Mouse (Mus musculus): Measurements from ENCODE around the gene Mpp2. TPM values are rescaled to one million over a fixed set of nuclear protein-coding genes. Genes with fewer than 3 reads are reported as not detected.

The Mpp2 gene
- total and polyA plus RNA-seq, 3 experiments = 3.4 to 17.2 (median 13.9) TPM

DNA sequence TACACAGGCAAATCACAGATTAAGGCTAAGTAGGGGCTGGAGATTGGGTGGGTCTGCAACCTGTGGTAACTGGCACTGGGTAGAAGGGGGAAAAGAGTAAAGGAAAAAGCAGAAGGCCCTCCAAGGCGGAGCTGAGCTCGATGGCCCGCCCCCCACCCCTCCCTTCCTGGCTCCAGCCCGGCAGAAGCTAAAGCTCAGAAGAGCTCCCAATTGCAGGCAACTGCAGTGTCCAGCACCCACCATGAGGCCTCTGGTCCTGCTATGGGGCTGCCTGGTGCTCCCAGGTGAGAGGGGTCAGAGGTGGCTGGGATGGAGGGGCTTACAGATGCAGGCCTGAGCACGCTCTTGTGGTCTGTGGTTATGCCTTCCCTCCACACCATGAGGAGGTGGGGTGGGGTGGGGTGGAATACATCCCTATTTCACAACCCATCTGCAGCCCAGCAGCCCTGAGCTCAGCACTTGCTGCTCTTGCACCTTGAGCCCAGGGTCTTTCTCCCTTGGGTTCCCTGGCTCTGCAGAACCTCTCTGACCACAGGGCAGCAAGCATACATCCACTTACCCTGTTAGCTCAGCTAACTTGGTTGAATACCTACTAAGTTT is 46.9 kb downstream of the Mpp2 start, which contains the start of gene Cd300lg:
Gene Cd300lg (plus strand): TSS at position 160 of the 600 bp plus-strand sequence.
- no peaks in the 10 kb centered on the region for H3K9me3 ChIP-seq (replicated peaks)

DNA sequence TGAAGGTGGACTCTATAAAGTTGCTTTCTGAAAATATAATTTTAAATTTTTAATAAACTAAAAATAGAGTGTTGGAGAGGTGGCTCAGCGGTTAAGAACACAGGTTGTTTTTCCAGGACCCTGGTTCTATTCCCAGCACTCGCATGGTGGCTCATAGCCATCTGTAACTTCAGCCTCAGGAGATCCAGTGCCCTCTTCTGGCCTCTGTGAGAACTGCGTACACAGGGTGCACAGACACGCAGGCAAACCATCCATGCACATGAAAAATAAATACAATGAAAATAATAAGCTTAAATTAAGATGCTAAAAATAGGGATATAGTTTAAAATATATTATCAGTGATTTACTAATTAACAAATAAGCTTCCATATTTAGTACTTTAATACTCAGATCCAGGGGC is 47.7 kb downstream of the Mpp2 start:
- Histone ChIP-seq H3K9me3 (replicated peaks) (no peaks in the 10 kb centered on the region), H3K27me3 (ENCODE audit: insufficient read depth, low read length) (peaks cover 51% of the 10 kb centered on the region), H3K36me3 (replicated peaks) (no peaks in the 10 kb centered on the region), H3K4me1 (ENCODE audit: insufficient read depth, low read depth, low read length) (peaks cover 6% of the 10 kb centered on the region), H3K4me3 (ENCODE audit: low read depth, low read length) (no peak overlapping the region)
- TF ChIP-seq GATA2 (IDR thresholded peaks at IDR 0.05; ENCODE audit: borderline replicate concordance, low read depth, low read length) (no peak), TAL1 (conservative IDR thresholded peaks at IDR 0.05; ENCODE audit: low read depth, low read length) (no peak), GATA1 (IDR thresholded peaks at IDR 0.05; ENCODE audit: borderline replicate concordance, low read length) (no peak), CTCF (IDR thresholded peaks at IDR 0.05; ENCODE audit: low read depth, low read length) (no peak), POLR2AphosphoS5 (IDR thresholded peaks at IDR 0.05; ENCODE audit: insufficient replicate concordance, low read depth, low read length) (no peak)
- DNase-seq (ENCODE audit: low spot score) (no peak), ATAC-seq (ENCODE audit: extremely low read depth, insufficient number of reproducible peaks, low FRiP score, poor library complexity, severe bottlenecking) (no peak)

More for the DNA sequence above, 46.9 kb downstream of the Mpp2 start, which contains the start of gene Cd300lg:
- DNase-seq (ENCODE audit: low spot score) (no peak), ATAC-seq (ENCODE audit: extremely low read depth, insufficient number of reproducible peaks, low FRiP score, poor library complexity, severe bottlenecking) (no peak)
- H3K4me1 ChIP-seq (ENCODE audit: insufficient read depth, low read depth, low read length) = peaks cover 6% of the 10 kb centered on the region
- H3K27me3 ChIP-seq (ENCODE audit: insufficient read depth, low read length) = peaks cover 54% of the 10 kb centered on the region
- TF ChIP-seq TAL1 (conservative IDR thresholded peaks at IDR 0.05; ENCODE audit: low read depth, low read length) = no peak
- no peak for TF ChIP-seq CTCF (IDR thresholded peaks at IDR 0.05; ENCODE audit: low read depth, low read length)
- no peak for TF ChIP-seq GATA2 (IDR thresholded peaks at IDR 0.05; ENCODE audit: borderline replicate concordance, low read depth, low read length)
- TF ChIP-seq GATA1 (IDR thresholded peaks at IDR 0.05; ENCODE audit: borderline replicate concordance, low read length) = no peak
- no peak for TF ChIP-seq POLR2AphosphoS5 (IDR thresholded peaks at IDR 0.05; ENCODE audit: insufficient replicate concordance, low read depth, low read length)
- no peaks in the 10 kb centered on the region for H3K36me3 ChIP-seq (replicated peaks)
- no peak within 1 kb of the TSS for H3K4me3 ChIP-seq (ENCODE audit: low read depth, low read length)

DNA sequence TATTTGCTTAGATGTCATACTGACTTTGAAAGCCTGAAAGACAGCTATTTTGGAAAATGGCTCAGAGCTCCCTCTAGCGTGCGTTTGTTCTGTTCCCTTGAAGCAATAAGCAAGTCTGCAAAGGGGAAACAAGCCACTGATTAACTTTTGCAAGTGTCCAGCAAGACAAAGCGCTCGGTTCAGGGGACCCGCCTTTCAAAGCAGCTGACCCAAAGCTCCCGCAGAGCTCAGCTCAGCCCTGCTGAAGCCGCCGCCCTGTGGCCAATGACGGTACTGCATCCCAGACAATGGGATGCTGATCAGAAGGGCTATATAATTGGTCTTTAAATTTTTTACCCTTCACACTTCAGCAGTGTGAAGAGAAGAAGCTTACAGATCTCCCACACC is 48.2 kb downstream of the Mpp2 start:
- TF ChIP-seq TAL1 (conservative IDR thresholded peaks at IDR 0.05; ENCODE audit: low read depth, low read length) (no peak), CTCF (IDR thresholded peaks at IDR 0.05; ENCODE audit: low read depth, low read length) (peak; percentile 85)
- ATAC-seq (ENCODE audit: extremely low read depth, insufficient number of reproducible peaks, low FRiP score, poor library complexity, severe bottlenecking) (no peak; the same call in 1 of the 2 replicates), DNase-seq (ENCODE audit: low spot score) (peak; percentile 60)
- H3K4me1 ChIP-seq (ENCODE audit: insufficient read depth, low read depth, low read length) = peaks cover 6% of the 10 kb centered on the region
- H3K9me3 ChIP-seq (replicated peaks) = no peaks in the 10 kb centered on the region
- H3K27me3 ChIP-seq (ENCODE audit: insufficient read depth, low read length) = peaks cover 52% of the 10 kb centered on the region
- no peak overlapping the region for H3K4me3 ChIP-seq (ENCODE audit: low read depth, low read length)
- H3K36me3 ChIP-seq (replicated peaks) = no peaks in the 10 kb centered on the region

DNA sequence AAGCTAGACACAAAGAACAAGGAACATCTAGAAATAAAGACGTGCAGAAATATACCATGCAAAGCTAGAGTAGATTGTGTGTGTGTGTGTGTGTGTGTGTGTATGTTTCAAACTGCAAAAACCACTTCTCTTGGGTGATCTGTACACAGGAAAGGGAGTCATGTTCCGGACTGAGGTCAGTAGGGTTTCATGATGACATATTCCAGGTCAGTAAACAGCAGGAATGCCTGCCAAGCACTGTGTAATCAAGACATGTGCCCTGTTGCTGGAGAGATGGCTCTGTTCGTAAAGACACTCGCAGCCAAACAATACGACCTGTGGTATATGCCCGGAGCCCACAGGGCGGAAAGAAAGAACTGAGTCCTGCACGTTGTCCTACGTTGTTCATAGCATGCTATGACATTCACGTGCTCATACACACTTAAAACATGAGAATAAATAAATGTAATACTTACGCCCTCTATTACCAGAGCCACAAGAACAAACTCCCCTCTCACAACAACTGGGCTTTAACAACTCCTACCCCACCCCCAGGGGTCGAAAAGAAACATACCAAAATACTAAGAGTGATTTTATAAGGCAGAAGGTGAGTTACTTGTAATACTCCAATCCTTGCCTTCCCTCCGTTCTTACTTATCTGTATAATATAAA is 48.7 kb downstream of the Mpp2 start:
- ATAC-seq (ENCODE audit: extremely low read depth, insufficient number of reproducible peaks, low FRiP score, poor library complexity, severe bottlenecking) (no peak), DNase-seq (ENCODE audit: low spot score) (no peak)
- peaks cover 6% of the 10 kb centered on the region for H3K4me1 ChIP-seq (ENCODE audit: insufficient read depth, low read depth, low read length)
- no peaks in the 10 kb centered on the region for H3K36me3 ChIP-seq (replicated peaks)
- no peaks in the 10 kb centered on the region for H3K9me3 ChIP-seq (replicated peaks)
- H3K27me3 ChIP-seq (ENCODE audit: insufficient read depth, low read length) = peaks cover 52% of the 10 kb centered on the region
- H3K4me3 ChIP-seq (ENCODE audit: low read depth, low read length) = no peak overlapping the region
- TF ChIP-seq GATA2 (IDR thresholded peaks at IDR 0.05; ENCODE audit: borderline replicate concordance, low read depth, low read length) (no peak), TAL1 (conservative IDR thresholded peaks at IDR 0.05; ENCODE audit: low read depth, low read length) (no peak), CTCF (IDR thresholded peaks at IDR 0.05; ENCODE audit: low read depth, low read length) (no peak), GATA1 (IDR thresholded peaks at IDR 0.05; ENCODE audit: borderline replicate concordance, low read length) (no peak), POLR2AphosphoS5 (IDR thresholded peaks at IDR 0.05; ENCODE audit: insufficient replicate concordance, low read depth, low read length) (no peak)

DNA sequence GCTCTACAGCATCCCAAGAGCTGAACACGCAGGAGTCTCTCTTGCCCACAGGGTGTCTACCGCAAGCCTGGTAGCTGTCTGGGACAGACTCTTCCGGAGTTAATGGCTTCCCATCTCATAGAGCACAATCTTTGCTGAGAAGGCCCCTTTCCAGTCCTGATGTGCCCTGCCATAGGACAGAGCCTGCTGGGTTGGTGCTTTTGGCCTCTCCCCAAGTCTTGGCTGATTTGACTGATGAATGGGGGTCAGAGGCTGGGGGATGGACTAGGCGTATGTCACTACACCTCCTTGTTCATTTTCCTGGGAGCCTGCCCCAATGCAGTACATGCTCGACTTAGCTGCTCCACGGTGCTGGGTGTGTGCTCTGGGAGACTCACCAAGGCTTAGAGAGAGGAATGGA is 50.5 kb downstream of the Mpp2 start:
- Histone ChIP-seq H3K9me3 (replicated peaks) (no peaks in the 10 kb centered on the region), H3K4me3 (ENCODE audit: low read depth, low read length) (no peak overlapping the region), H3K36me3 (replicated peaks) (no peaks in the 10 kb centered on the region), H3K4me1 (ENCODE audit: insufficient read depth, low read depth, low read length) (peaks cover 6% of the 10 kb centered on the region), H3K27me3 (ENCODE audit: insufficient read depth, low read length) (peaks cover 44% of the 10 kb centered on the region)
- no peak for TF ChIP-seq TAL1 (conservative IDR thresholded peaks at IDR 0.05; ENCODE audit: low read depth, low read length)
- TF ChIP-seq CTCF (IDR thresholded peaks at IDR 0.05; ENCODE audit: low read depth, low read length) = no peak
- no peak for TF ChIP-seq GATA2 (IDR thresholded peaks at IDR 0.05; ENCODE audit: borderline replicate concordance, low read depth, low read length)
- no peak for TF ChIP-seq GATA1 (IDR thresholded peaks at IDR 0.05; ENCODE audit: borderline replicate concordance, low read length)
- no peak for TF ChIP-seq POLR2AphosphoS5 (IDR thresholded peaks at IDR 0.05; ENCODE audit: insufficient replicate concordance, low read depth, low read length)
- no peak for DNase-seq (ENCODE audit: low spot score)
- ATAC-seq (ENCODE audit: extremely low read depth, insufficient number of reproducible peaks, low FRiP score, poor library complexity, severe bottlenecking) = no peak

DNA sequence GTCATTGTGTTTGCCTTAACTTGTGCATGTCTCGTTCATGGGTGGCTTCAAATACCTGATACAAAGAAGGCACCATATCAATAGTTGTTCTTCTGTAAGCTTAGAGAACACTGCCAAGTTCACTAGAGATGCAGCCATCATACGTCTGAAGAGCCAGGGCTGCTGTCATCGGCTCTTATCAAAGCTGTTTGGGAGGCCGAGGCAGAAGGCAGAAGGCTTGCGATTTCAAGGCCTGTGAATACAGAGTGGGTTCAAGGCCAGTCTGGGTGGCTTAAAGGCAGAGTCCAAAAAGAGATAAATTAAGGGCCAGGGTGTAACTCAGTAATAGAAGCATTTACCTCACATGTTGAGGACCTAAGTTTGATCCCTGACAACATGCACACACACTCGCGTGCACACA is 52.0 kb downstream of the Mpp2 start:
- ATAC-seq (ENCODE audit: extremely low read depth, insufficient number of reproducible peaks, low FRiP score, poor library complexity, severe bottlenecking) (no peak), DNase-seq (ENCODE audit: low spot score) (no peak)
- Histone ChIP-seq H3K4me3 (ENCODE audit: low read depth, low read length) (no peak overlapping the region), H3K36me3 (replicated peaks) (no peaks in the 10 kb centered on the region), H3K4me1 (ENCODE audit: insufficient read depth, low read depth, low read length) (peaks cover 2% of the 10 kb centered on the region), H3K9me3 (replicated peaks) (no peaks in the 10 kb centered on the region), H3K27me3 (ENCODE audit: insufficient read depth, low read length) (peaks cover 47% of the 10 kb centered on the region)
- TF ChIP-seq POLR2AphosphoS5 (IDR thresholded peaks at IDR 0.05; ENCODE audit: insufficient replicate concordance, low read depth, low read length) (no peak), GATA2 (IDR thresholded peaks at IDR 0.05; ENCODE audit: borderline replicate concordance, low read depth, low read length) (no peak), CTCF (IDR thresholded peaks at IDR 0.05; ENCODE audit: low read depth, low read length) (no peak), GATA1 (IDR thresholded peaks at IDR 0.05; ENCODE audit: borderline replicate concordance, low read length) (no peak), TAL1 (conservative IDR thresholded peaks at IDR 0.05; ENCODE audit: low read depth, low read length) (no peak)

All from G1E (cell line).